Mouse (Mus musculus) heart, adult 2 months (tissue): ENCODE measurements around the gene Fnbp1. TPM values are rescaled to one million over a fixed set of nuclear protein-coding genes. Genes with fewer than 3 reads are reported as not detected.

Experiments
- DNase-seq, 2 experiments: peaks; one replicate each; pipeline ENCODE4 v3.0.0; 2021
- H3K27ac ChIP-seq: fragments of 200-600 bp; 2 replicates; pipeline ENCODE4 v1.8.1; 2022
- H3K27me3 ChIP-seq: fragments of 200-500 bp; 2 replicates; pipeline ENCODE4 v1.6.1; 2012; ENCODE audit warnings: mild to moderate bottlenecking, low read length, inconsistent platforms, mixed read lengths; ENCODE audit not compliant: control insufficient read depth, insufficient read depth
- H3K36me3 ChIP-seq: fragments of 200-500 bp; 2 replicates; pipeline ENCODE4 v1.6.1; 2012; ENCODE audit warnings: low read length, inconsistent platforms; ENCODE audit not compliant: control insufficient read depth, insufficient read depth
- H3K4me1 ChIP-seq: fragments of 200-500 bp; 2 replicates; pipeline ENCODE4 v1.6.1; 2011; ENCODE audit warnings: low read length; ENCODE audit not compliant: control insufficient read depth, insufficient read depth
- H3K4me3 ChIP-seq: fragments of 200-600 bp; 2 replicates; pipeline ENCODE4 v1.8.1; 2022
- H3K79me2 ChIP-seq: fragments of 200-500 bp; replicated peaks from 2 replicates; pipeline ENCODE4 v1.6.1; 2012; ENCODE audit warnings: mild to moderate bottlenecking, inconsistent platforms, low read length, moderate library complexity, mixed read lengths; ENCODE audit not compliant: control insufficient read depth, insufficient read depth
- H3K9ac ChIP-seq: fragments of 200-500 bp; 2 replicates; pipeline ENCODE4 v1.6.1; 2012; ENCODE audit warnings: low read depth, mild to moderate bottlenecking, control low read depth, inconsistent platforms, low read length, mixed read lengths
- CTCF ChIP-seq: fragments of 200-600 bp; IDR thresholded peaks from 2 replicates; pipeline ENCODE4 v1.8.1; 2022; ENCODE audit warnings: antibody characterized with exemption, mild to moderate bottlenecking, moderate library complexity
- EP300 ChIP-seq: fragments of 200-500 bp; IDR thresholded peaks from 2 replicates; pipeline ENCODE4 v1.6.1; 2011; ENCODE audit warnings: low read depth, low read length, control low read depth; ENCODE audit not compliant: insufficient read depth
- POLR2A ChIP-seq: fragments of 200-500 bp; IDR thresholded peaks from 2 replicates; pipeline ENCODE4 v1.6.1; 2011; ENCODE audit warnings: mild to moderate bottlenecking, low read depth, low read length, control low read depth; ENCODE audit not compliant: insufficient read depth
- WGBS: fragments of 180-500 bp; shearing (Covaris S2); methylation state at CpG from one replicate; pipeline ENCODE4 v1.1.7; 2018; 5-methylcytosine and 5-hydroxymethylcytosine counted together
- intact Hi-C: fragments of 180-260 bp; cut with DNase I; formaldehyde crosslinking; loops from one replicate; pipeline ENCODE4 v1.15.1; 2025
- polyA plus RNA-seq: library from polyadenylated mRNA; depleted of rRNA; stranded (reverse); fragments of >200 nt; gene quantifications from 2 replicates; pipeline ENCODE4 v1.2.3, GENCODE M21; 2012
- total RNA-seq, 2 experiments: library from RNA; stranded (reverse); gene quantifications; 2 replicates each; pipeline ENCODE4 v1.2.3; 2021

Fnbp1 gene
- total and polyA plus RNA-seq, 3 experiments = 40.3 to 53.6 (median 49.0) TPM

DNA sequence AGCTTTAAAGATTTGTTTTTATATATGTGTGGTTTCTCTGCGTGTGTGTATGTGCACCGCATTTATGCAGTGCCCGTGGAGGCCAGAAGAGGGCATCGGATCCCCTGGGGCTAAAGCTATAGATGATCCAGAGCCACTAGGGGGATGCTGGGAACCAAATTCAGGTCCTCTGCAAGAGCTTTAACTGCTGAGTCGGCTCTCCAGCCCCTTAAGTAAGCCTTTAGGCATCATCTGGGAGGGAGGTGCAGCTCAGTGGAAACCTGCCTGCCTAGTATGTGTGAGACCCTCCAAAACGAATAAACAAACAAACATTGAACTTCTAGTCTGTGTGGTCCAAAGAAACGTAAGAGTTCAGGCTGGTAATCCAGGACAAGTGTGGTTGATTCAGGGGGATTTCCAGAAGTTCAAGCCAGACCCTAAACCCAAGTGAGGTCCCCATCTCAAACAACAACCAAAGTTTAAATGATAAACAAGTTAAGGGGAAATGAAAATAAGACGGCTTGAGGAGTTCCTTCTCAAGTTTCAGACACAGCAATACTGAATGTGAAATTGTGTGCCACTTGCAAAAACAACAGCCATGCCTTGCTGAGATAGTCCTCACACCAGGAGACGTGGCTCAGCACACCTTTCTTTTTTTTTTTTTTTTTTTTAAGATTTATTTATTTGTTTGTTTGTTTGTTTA, 57.5 kb downstream of the Fnbp1 start:
- DNase-seq = no peak
- TF ChIP-seq CTCF = peak; percentile 19; the same call in 1 of the 2 replicates
- TF ChIP-seq EP300 = no peak
- WGBS = 98% methylated on average over 9 of the region's 9 CpGs
- Histone ChIP-seq H3K4me1 (peaks cover 13% of the 10 kb centered on the region), H3K36me3 (peaks cover 3% of the 10 kb centered on the region; the same call in 1 of the 2 replicates), H3K9ac (no peak overlapping the region), H3K79me2 (no peaks in the 10 kb centered on the region), H3K4me3 (no peak overlapping the region), H3K27me3 (no peaks in the 10 kb centered on the region), H3K27ac (no peak overlapping the region)
- intact Hi-C loops = no loop called here

GRCm38 (mm10) chr2:31083372-31083771, 58.4 kb downstream of the Fnbp1 start:
- TF ChIP-seq POLR2A (no peak), EP300 (no peak), CTCF (no peak)
- intact Hi-C loops = no loop called here
- no peaks in the 10 kb centered on the region for H3K79me2 ChIP-seq
- WGBS = over 99% methylated on average over 8 of the region's 8 CpGs
- no peaks in the 10 kb centered on the region for H3K36me3 ChIP-seq
- H3K27ac ChIP-seq = no peak overlapping the region
- no peak for DNase-seq
- no peak overlapping the region for H3K4me3 ChIP-seq
- H3K9ac ChIP-seq = no peak overlapping the region
- H3K4me1 ChIP-seq = peaks cover 7% of the 10 kb centered on the region
- H3K27me3 ChIP-seq = no peaks in the 10 kb centered on the region

DNA sequence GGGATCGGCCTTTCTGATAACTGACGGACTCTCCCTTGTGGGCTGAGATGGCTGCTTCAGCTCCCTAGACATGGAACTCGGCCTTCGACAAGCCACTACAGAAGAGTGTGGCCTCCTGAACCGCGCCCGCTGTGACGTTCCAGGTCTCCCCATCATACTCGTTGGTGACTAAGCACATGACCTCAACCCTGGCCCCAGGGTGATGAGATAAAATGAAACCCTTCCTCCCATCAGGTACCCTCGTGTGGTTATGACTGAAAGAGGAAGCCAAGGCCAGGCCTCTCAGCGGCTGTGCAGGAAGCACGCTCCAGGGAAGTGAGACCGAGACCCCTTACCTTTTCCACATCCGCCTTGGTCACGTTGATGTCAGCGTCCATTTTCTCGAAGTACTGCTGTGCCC, 59.2 kb downstream of the Fnbp1 start:
- no peaks in the 10 kb centered on the region for H3K36me3 ChIP-seq

GRCm38 (mm10) chr2:31081349-31081748, 60.5 kb downstream of the Fnbp1 start:
- Histone ChIP-seq H3K4me1 (no peaks in the 10 kb centered on the region), H3K79me2 (no peaks in the 10 kb centered on the region), H3K4me3 (no peak overlapping the region), H3K27me3 (no peaks in the 10 kb centered on the region), H3K9ac (no peak overlapping the region), H3K27ac (no peak overlapping the region), H3K36me3 (no peaks in the 10 kb centered on the region)
- intact Hi-C loops = no loop called here
- TF ChIP-seq EP300 (no peak), POLR2A (no peak), CTCF (no peak)
- 39% methylated on average over 4 of the region's 4 CpGs for WGBS
- no peak for DNase-seq

More for the DNA sequence above, 59.2 kb downstream of the Fnbp1 start:
- Histone ChIP-seq H3K4me3 (no peak overlapping the region), H3K9ac (no peak overlapping the region), H3K27ac (no peak overlapping the region), H3K79me2 (no peaks in the 10 kb centered on the region), H3K4me1 (peaks cover 3% of the 10 kb centered on the region), H3K27me3 (no peaks in the 10 kb centered on the region)
- intact Hi-C loops = no loop called here
- WGBS = 69% methylated on average over 17 of the region's 17 CpGs
- peak in 1 of 2 experiments; percentile 65 for DNase-seq
- TF ChIP-seq POLR2A (no peak), EP300 (0 out of 2 replicates have a peak, but pooled peaks have one; percentile 10)

- TF ChIP-seq EP300 (no peak), CTCF (no peak), POLR2A (no peak)
- DNase-seq = no peak
- WGBS = 92% methylated on average over 6 of the region's 6 CpGs
- no peak overlapping the region for H3K27ac ChIP-seq
- no peak overlapping the region for H3K4me3 ChIP-seq
- H3K79me2 ChIP-seq = no peaks in the 10 kb centered on the region
- H3K4me1 ChIP-seq = no peaks in the 10 kb centered on the region
- H3K36me3 ChIP-seq = no peaks in the 10 kb centered on the region
- H3K27me3 ChIP-seq = no peaks in the 10 kb centered on the region
- H3K9ac ChIP-seq = no peak overlapping the region
- intact Hi-C loops = no loop called here
Measured at GRCm38 (mm10) chr2:31079117-31079516, 62.7 kb downstream of the Fnbp1 start.

DNA sequence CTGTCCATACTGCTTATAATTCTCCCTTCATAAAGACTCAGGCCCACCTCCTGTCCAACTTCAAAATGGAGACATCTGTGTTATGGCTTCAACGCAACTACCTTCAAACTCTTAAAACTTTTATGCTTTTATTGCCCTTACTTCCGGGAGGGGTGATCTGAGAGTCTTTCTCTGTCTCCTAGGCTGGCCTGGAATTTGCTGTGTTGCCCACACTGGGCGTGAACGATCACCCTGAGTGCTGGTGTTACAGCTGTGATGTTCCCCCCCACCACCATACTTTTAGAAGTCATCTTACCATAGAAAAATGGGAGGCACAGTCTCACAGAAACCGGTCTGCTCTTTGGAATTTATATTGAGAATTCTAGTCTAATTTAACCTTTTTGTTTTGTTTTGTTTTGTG, 64.2 kb downstream of the Fnbp1 start:
- Histone ChIP-seq H3K27ac (no peak overlapping the region), H3K9ac (no peak overlapping the region), H3K36me3 (no peaks in the 10 kb centered on the region), H3K4me3 (no peak overlapping the region), H3K79me2 (no peaks in the 10 kb centered on the region), H3K27me3 (no peaks in the 10 kb centered on the region), H3K4me1 (no peaks in the 10 kb centered on the region)
- TF ChIP-seq EP300 (no peak), CTCF (no peak), POLR2A (no peak)
- WGBS = 96% methylated on average over 5 of the region's 5 CpGs
- DNase-seq = no peak
- intact Hi-C loops = no loop called here
